In genomic region chr9:64174766-64175165, GRCm38 (mm10) we compare ENCODE assay signal across 10 mouse cellular contexts. TPM values are rescaled to one million over a fixed set of nuclear protein-coding genes. Genes with fewer than 3 reads are reported as not detected.
DNase-seq lines count a peak whose midpoint lies in the region; ATAC-seq and TF ChIP-seq lines count a peak whose summit lies in the region.
"Had no signal": no experiment of that assay in that cellular context is flagged by ENCODE, and none has a peak within 500 bp of the region (broad histone marks: within the 10 kb centered on the region; RNA-seq: fewer than 3 reads in every experiment).

No protein-coding gene starts in this region.

- no peak for ATAC-seq in kidney, embryonic 15.5 days (replicated peaks; ENCODE audit: low FRiP score)
- ATAC-seq in hindbrain, postnatal 0 days: no peak
- ATAC-seq in midbrain, postnatal 0 days (ENCODE audit: low FRiP score): no peak
- no peak for ATAC-seq in CD4-positive, CD25-positive, alpha-beta regulatory T cell, adult 4 months

- TF ChIP-seq POLR2A in bone marrow macrophage, adult 2 months (IDR thresholded peaks at IDR 0.05; ENCODE audit: borderline replicate concordance, low read depth, low read length): no peak

- no peak overlapping the region for H3K27ac ChIP-seq in kidney, embryonic 15.5 days
- peak overlapping the region; percentile 28; the same call in 1 of the 2 replicates for H3K27ac ChIP-seq in bone marrow macrophage, adult 2 months (ENCODE audit: insufficient read depth, low read depth, low read length)
- no peak overlapping the region for H3K27ac ChIP-seq in hindbrain, postnatal 0 days
- no peak overlapping the region for H3K27ac ChIP-seq in midbrain, postnatal 0 days (ENCODE audit: low read depth, low read length)

- H3K4me1 ChIP-seq in kidney, embryonic 15.5 days: peaks cover 44% of the 10 kb centered on the region
- peaks cover 3% of the 10 kb centered on the region for H3K4me1 ChIP-seq in bone marrow macrophage, adult 2 months (ENCODE audit: control insufficient read depth, insufficient read depth, low read length)
- H3K4me1 ChIP-seq in hindbrain, postnatal 0 days (ENCODE audit: insufficient read depth, low read length): peaks cover 8% of the 10 kb centered on the region; the same call in 1 of the 2 replicates
- peaks cover 2% of the 10 kb centered on the region; the same call in 1 of the 2 replicates for H3K4me1 ChIP-seq in midbrain, postnatal 0 days (ENCODE audit: insufficient read depth, low read length)

- TF ChIP-seq CTCF in bone marrow macrophage, adult 2 months (IDR thresholded peaks at IDR 0.05; ENCODE audit: low read depth, low read length): no peak
- no peak for TF ChIP-seq CTCF in hindbrain, postnatal 0 days (IDR thresholded peaks at IDR 0.05; ENCODE audit: low read depth)
- TF ChIP-seq CTCF in midbrain, postnatal 0 days (IDR thresholded peaks at IDR 0.05): no peak

- H3K9me3 ChIP-seq in kidney, embryonic 15.5 days (replicated peaks): no peaks in the 10 kb centered on the region
- no peaks in the 10 kb centered on the region for H3K9me3 ChIP-seq in hindbrain, postnatal 0 days (ENCODE audit: low read length)
- H3K9me3 ChIP-seq in midbrain, postnatal 0 days (ENCODE audit: low read length): no peaks in the 10 kb centered on the region

- no peak for DNase-seq in kidney, postnatal 14 days
- no peak for DNase-seq in hindbrain, postnatal 0 days (ENCODE audit: low spot score)
- no peak for DNase-seq in midbrain, postnatal 0 days (ENCODE audit: low spot score)
- no peak for DNase-seq in B cell, adult 2 months
- DNase-seq in spleen, adult 18-20 months: no peak
- DNase-seq: cerebellum, adult 9-10 months; right cerebral cortex, postnatal 25 days had no signal

- H3K4me3 ChIP-seq in kidney, embryonic 15.5 days (replicated peaks): peak overlapping the region; percentile 96
- peak overlapping the region; percentile 60 for H3K4me3 ChIP-seq in bone marrow macrophage, adult 2 months (ENCODE audit: insufficient read depth, low read length)
- H3K4me3 ChIP-seq in hindbrain, postnatal 0 days (ENCODE audit: low read length): peak overlapping the region; percentile 83
- H3K4me3 ChIP-seq in midbrain, postnatal 0 days (ENCODE audit: low read depth, low read length): peak overlapping the region; percentile 61

- H3K27me3 ChIP-seq in kidney, embryonic 15.5 days: no peaks in the 10 kb centered on the region
- H3K27me3 ChIP-seq in hindbrain, postnatal 0 days (ENCODE audit: insufficient read depth, low read length): no peaks in the 10 kb centered on the region
- H3K27me3 ChIP-seq in midbrain, postnatal 0 days (ENCODE audit: insufficient read depth, low read length): no peaks in the 10 kb centered on the region

- peak overlapping the region; percentile 26; the same call in 1 of the 2 replicates for H3K9ac ChIP-seq in kidney, embryonic 15.5 days
- no peak overlapping the region for H3K9ac ChIP-seq in hindbrain, postnatal 0 days (replicated peaks; ENCODE audit: low read length)
- no peak overlapping the region for H3K9ac ChIP-seq in midbrain, postnatal 0 days (replicated peaks; ENCODE audit: low read length, poor library complexity, severe bottlenecking)

- peaks cover 46% of the 10 kb centered on the region for H3K36me3 ChIP-seq in kidney, embryonic 15.5 days
- H3K36me3 ChIP-seq in hindbrain, postnatal 0 days (ENCODE audit: insufficient read depth, low read length): peaks cover 28% of the 10 kb centered on the region
- H3K36me3 ChIP-seq in midbrain, postnatal 0 days (ENCODE audit: insufficient read depth, low read length): peaks cover 36% of the 10 kb centered on the region

- 57% methylated on average over 8 of the region's 8 CpGs for WGBS in kidney, embryonic 15.5 days
- 73% methylated on average over 8 of the region's 8 CpGs for WGBS in hindbrain, postnatal 0 days
- 73% methylated on average over 8 of the region's 8 CpGs for WGBS in midbrain, postnatal 0 days

- H3K4me2 ChIP-seq in kidney, embryonic 15.5 days: peak overlapping the region; percentile 73
- peak overlapping the region; percentile 77 for H3K4me2 ChIP-seq in hindbrain, postnatal 0 days (ENCODE audit: low read depth, low read length)
- peak overlapping the region; percentile 75 for H3K4me2 ChIP-seq in midbrain, postnatal 0 days (ENCODE audit: low read depth, low read length, poor library complexity, severe bottlenecking)

RNA-seq across cellular contexts. Expression of gene Rpl4, which starts 1.6 kb away (rescaled TPM):
- 1,178 and 1,188 TPM in 2 replicates for polyA plus RNA-seq in kidney, embryonic 15.5 days (2015; fragmentation: Nextera tagmentation; extraction: Ambion mirVana)
- polyA plus RNA-seq in bone marrow macrophage, adult 2 months (2012; ENCODE audit: insufficient read depth, insufficient read length, missing spikeins): 1,013 and 1,015 TPM in 2 replicates
- total RNA-seq in hindbrain, postnatal 0 days (2014; rRNA removed): 588 and 616 TPM in 2 replicates
- polyA plus RNA-seq in hindbrain, postnatal 0 days (2015; fragmentation: Nextera tagmentation; extraction: Ambion mirVana): 620 and 630 TPM in 2 replicates
- total RNA-seq in midbrain, postnatal 0 days (2014; rRNA removed): 541 and 706 TPM in 2 replicates
- polyA plus RNA-seq in midbrain, postnatal 0 days (2015; fragmentation: Nextera tagmentation; extraction: Ambion mirVana): 597 and 607 TPM in 2 replicates
- 1,000 to 10,000 TPM; 3,641 to 3,879 TPM for polyA plus RNA-seq in CD4-positive, CD25-positive, alpha-beta regulatory T cell, adult 4 months (2017; shearing (Covaris generic))

RNA-seq across cellular contexts. Expression of gene Zwilch, which starts 1.9 kb away (rescaled TPM):
- 26.3 and 29.1 TPM in 2 replicates for polyA plus RNA-seq in kidney, embryonic 15.5 days (2015; fragmentation: Nextera tagmentation; extraction: Ambion mirVana)
- polyA plus RNA-seq in bone marrow macrophage, adult 2 months (2012; ENCODE audit: insufficient read depth, insufficient read length, missing spikeins): 16.9 and 22.3 TPM in 2 replicates
- total RNA-seq in hindbrain, postnatal 0 days (2014; rRNA removed): 4.0 and 13.6 TPM in 2 replicates
- polyA plus RNA-seq in hindbrain, postnatal 0 days (2015; fragmentation: Nextera tagmentation; extraction: Ambion mirVana): 3.4 and 3.5 TPM in 2 replicates
- total RNA-seq in midbrain, postnatal 0 days (2014; rRNA removed): 7.7 and 12.0 TPM in 2 replicates
- polyA plus RNA-seq in midbrain, postnatal 0 days (2015; fragmentation: Nextera tagmentation; extraction: Ambion mirVana): 2.0 and 2.5 TPM in 2 replicates
- 1 to 10 TPM; 3.9 to 5.0 TPM for polyA plus RNA-seq in CD4-positive, CD25-positive, alpha-beta regulatory T cell, adult 4 months (2017; shearing (Covaris generic))

RNA-seq across cellular contexts. Expression of gene Snapc5, which starts 4.3 kb away (rescaled TPM):
- polyA plus RNA-seq in kidney, embryonic 15.5 days (2015; fragmentation: Nextera tagmentation; extraction: Ambion mirVana): 34.3 and 35.6 TPM in 2 replicates
- 53.5 and 58.0 TPM in 2 replicates for polyA plus RNA-seq in bone marrow macrophage, adult 2 months (2012; ENCODE audit: insufficient read depth, insufficient read length, missing spikeins)
- 1.9 and 5.9 TPM in 2 replicates for total RNA-seq in hindbrain, postnatal 0 days (2014; rRNA removed)
- 34.4 and 35.0 TPM in 2 replicates for polyA plus RNA-seq in hindbrain, postnatal 0 days (2015; fragmentation: Nextera tagmentation; extraction: Ambion mirVana)
- total RNA-seq in midbrain, postnatal 0 days (2014; rRNA removed): 6.3 and 7.0 TPM in 2 replicates
- polyA plus RNA-seq in midbrain, postnatal 0 days (2015; fragmentation: Nextera tagmentation; extraction: Ambion mirVana): 24.4 and 25.9 TPM in 2 replicates
- 10 to 100 TPM; 59.8 to 61.1 TPM for polyA plus RNA-seq in CD4-positive, CD25-positive, alpha-beta regulatory T cell, adult 4 months (2017; shearing (Covaris generic))

RNA-seq across cellular contexts. Expression of gene Lctl, which starts 57.8 kb away (rescaled TPM):
- polyA plus RNA-seq in kidney, embryonic 15.5 days (2015; fragmentation: Nextera tagmentation; extraction: Ambion mirVana): 0.16 and 0.51 TPM in 2 replicates
- not detected in 2 replicates for polyA plus RNA-seq in bone marrow macrophage, adult 2 months (2012; ENCODE audit: insufficient read depth, insufficient read length, missing spikeins)
- not detected in 2 replicates for total RNA-seq in hindbrain, postnatal 0 days (2014; rRNA removed)
- polyA plus RNA-seq in hindbrain, postnatal 0 days (2015; fragmentation: Nextera tagmentation; extraction: Ambion mirVana): 0.10 TPM in 1 of 2 replicates, not detected in the other
- total RNA-seq in midbrain, postnatal 0 days (2014; rRNA removed): not detected in 2 replicates
- not detected in 2 replicates for polyA plus RNA-seq in midbrain, postnatal 0 days (2015; fragmentation: Nextera tagmentation; extraction: Ambion mirVana)
- polyA plus RNA-seq in CD4-positive, CD25-positive, alpha-beta regulatory T cell, adult 4 months (2017; shearing (Covaris generic)): not detected
